Mouse (Mus musculus): ENCODE results near the gene Ciart. TPM values are rescaled to one million over a fixed set of nuclear protein-coding genes. Genes with fewer than 3 reads are reported as not detected.
"Not testable (repeated sequence)": the region's sequence is repeated elsewhere in the genome, so short reads cannot be mapped to it uniquely, and the experiment has no call there.

The Ciart gene
- polyA plus RNA-seq, 1 experiment from 2014 or later = 2.4 TPM

GRCm38 (mm10) chr3:95857050-95857449, 25.0 kb downstream of the Ciart start:
- H3K4me2 ChIP-seq; H3K9ac ChIP-seq; H3K27me3 ChIP-seq (replicated peaks); H3K9me3 ChIP-seq (replicated peaks); H3K4me3 ChIP-seq; ATAC-seq: not testable (repeated sequence)
- H3K4me1 ChIP-seq = peaks cover 34% of the 10 kb centered on the region
- 71% methylated on average over 1 of the region's 1 CpGs for WGBS (ENCODE audit: insufficient replicate concordance)
- peaks cover 25% of the 10 kb centered on the region for H3K36me3 ChIP-seq
- peak overlapping the region; percentile 76; the same call in 1 of the 2 replicates for H3K27ac ChIP-seq

- Histone ChIP-seq H3K36me3 (peaks cover 27% of the 10 kb centered on the region), H3K4me2 (peak overlapping the region; percentile 82), H3K9ac (peak overlapping the region; percentile 93), H3K27ac (peak overlapping the region; percentile 76), H3K4me1 (peaks cover 43% of the 10 kb centered on the region), H3K9me3 (replicated peaks) (no peaks in the 10 kb centered on the region), H3K27me3 (replicated peaks) (no peaks in the 10 kb centered on the region), H3K4me3 (peak overlapping the region; percentile 90)
- ATAC-seq = 0 out of 2 replicates have a peak, but pooled peaks have one; percentile 1
- WGBS (ENCODE audit: insufficient replicate concordance) = 30% methylated on average over 7 of the region's 7 CpGs
Observed at GRCm38 (mm10) chr3:95856115-95856514, 25.9 kb downstream of the Ciart start.

- peak; percentile 96 for ATAC-seq
- H3K4me1 ChIP-seq = peaks cover 48% of the 10 kb centered on the region
- H3K4me3 ChIP-seq = peak within 1 kb of the TSS; percentile 90
- H3K27ac ChIP-seq = peak within 1 kb of the TSS; percentile 76
- H3K9ac ChIP-seq = peak within 1 kb of the TSS; percentile 93
- H3K36me3 ChIP-seq = peaks cover 32% of the 10 kb centered on the region
- WGBS (ENCODE audit: insufficient replicate concordance) = under 1% methylated on average over 56 of the region's 56 CpGs
- peak within 1 kb of the TSS; percentile 82 for H3K4me2 ChIP-seq
- H3K27me3 ChIP-seq (replicated peaks) = no peaks in the 10 kb centered on the region
- H3K9me3 ChIP-seq (replicated peaks) = no peaks in the 10 kb centered on the region
Observed at GRCm38 (mm10) chr3:95855502-95856089, 26.5 kb downstream of the Ciart start, which contains the start of gene Prpf3. Gene Prpf3, minus strand, starts transcription at chr3:95855885.

- ATAC-seq = peak; percentile 28; the same call in 1 of the 2 replicates
- Histone ChIP-seq H3K4me2 (peak overlapping the region; percentile 44), H3K9me3 (replicated peaks) (no peaks in the 10 kb centered on the region), H3K27me3 (replicated peaks) (no peaks in the 10 kb centered on the region), H3K9ac (no peak overlapping the region), H3K36me3 (peaks cover 75% of the 10 kb centered on the region), H3K27ac (peak overlapping the region; percentile 77), H3K4me3 (no peak overlapping the region), H3K4me1 (peaks cover 48% of the 10 kb centered on the region)
- 47% methylated on average over 8 of the region's 8 CpGs for WGBS (ENCODE audit: insufficient replicate concordance)
Observed at GRCm38 (mm10) chr3:95851317-95851716, 30.7 kb downstream of the Ciart start.

GRCm38 (mm10) chr3:95850611-95851010, 31.4 kb downstream of the Ciart start:
- ATAC-seq = peak; percentile 68
- no peaks in the 10 kb centered on the region for H3K9me3 ChIP-seq (replicated peaks)
- peaks cover 82% of the 10 kb centered on the region for H3K36me3 ChIP-seq
- peaks cover 44% of the 10 kb centered on the region for H3K4me1 ChIP-seq
- H3K27me3 ChIP-seq (replicated peaks) = no peaks in the 10 kb centered on the region
- H3K4me2 ChIP-seq = peak overlapping the region; percentile 44
- H3K4me3 ChIP-seq = no peak overlapping the region
- 32% methylated on average over 4 of the region's 4 CpGs for WGBS (ENCODE audit: insufficient replicate concordance)
- H3K27ac ChIP-seq = peak overlapping the region; percentile 77
- no peak overlapping the region for H3K9ac ChIP-seq

- no peaks in the 10 kb centered on the region for H3K27me3 ChIP-seq (replicated peaks)
- ATAC-seq = no peak
- H3K9me3 ChIP-seq (replicated peaks) = no peaks in the 10 kb centered on the region
- H3K27ac ChIP-seq = no peak overlapping the region
- WGBS (ENCODE audit: insufficient replicate concordance) = 67% methylated on average over 3 of the region's 3 CpGs
- no peak overlapping the region for H3K4me3 ChIP-seq
- peaks cover 96% of the 10 kb centered on the region for H3K36me3 ChIP-seq
- no peak overlapping the region for H3K4me2 ChIP-seq
- H3K9ac ChIP-seq = no peak overlapping the region
- H3K4me1 ChIP-seq = peaks cover 11% of the 10 kb centered on the region
Observed at GRCm38 (mm10) chr3:95842503-95843214, 39.4 kb downstream of the Ciart start.

- H3K27ac ChIP-seq = no peak overlapping the region
- no peak overlapping the region for H3K4me3 ChIP-seq
- WGBS (ENCODE audit: insufficient replicate concordance) = 34% methylated on average over 2 of the region's 2 CpGs
- peaks cover 93% of the 10 kb centered on the region for H3K36me3 ChIP-seq
- H3K4me1 ChIP-seq = peaks cover 11% of the 10 kb centered on the region
- H3K9me3 ChIP-seq (replicated peaks) = no peaks in the 10 kb centered on the region
- ATAC-seq = peak; percentile 51
- H3K9ac ChIP-seq = no peak overlapping the region
- H3K27me3 ChIP-seq (replicated peaks) = no peaks in the 10 kb centered on the region
- H3K4me2 ChIP-seq = no peak overlapping the region
Observed at GRCm38 (mm10) chr3:95839250-95839649, 42.8 kb downstream of the Ciart start.

- no peaks in the 10 kb centered on the region for H3K27me3 ChIP-seq (replicated peaks)
- H3K9me3 ChIP-seq (replicated peaks) = peaks cover 5% of the 10 kb centered on the region; the same call in 1 of the 2 replicates
- no peak for ATAC-seq
- H3K36me3 ChIP-seq = peaks cover 68% of the 10 kb centered on the region
- WGBS (ENCODE audit: insufficient replicate concordance) = 92% methylated on average over 4 of the region's 4 CpGs
- no peaks in the 10 kb centered on the region for H3K4me1 ChIP-seq
- no peak overlapping the region for H3K27ac ChIP-seq
- H3K9ac ChIP-seq = no peak overlapping the region
- H3K4me2 ChIP-seq = no peak overlapping the region
- no peak overlapping the region for H3K4me3 ChIP-seq
Observed at GRCm38 (mm10) chr3:95829053-95829452, 53.0 kb downstream of the Ciart start.

Other genes starting within 250 kb of the Ciart start
- 66.5 and 73.8 TPM in 2 replicates for gene Mcl1, start 223.5 kb downstream of the Ciart start, polyA plus RNA-seq (2016; fragmentation: Nextera tagmentation; extraction: Ambion mirVana)
- 0.30 and 0.35 TPM in 2 replicates for gene Adamtsl4, start 194.3 kb downstream of the Ciart start, polyA plus RNA-seq (2016; fragmentation: Nextera tagmentation; extraction: Ambion mirVana)
- gene Ecm1, start 142.7 kb downstream of the Ciart start, polyA plus RNA-seq (2016; fragmentation: Nextera tagmentation; extraction: Ambion mirVana) = 14.1 and 15.2 TPM in 2 replicates
- 66.1 and 66.3 TPM in 2 replicates for gene Tars2, start 122.0 kb downstream of the Ciart start, polyA plus RNA-seq (2016; fragmentation: Nextera tagmentation; extraction: Ambion mirVana)
- 11.8 and 14.1 TPM in 2 replicates for gene Rprd2, start 63.4 kb downstream of the Ciart start, polyA plus RNA-seq (2016; fragmentation: Nextera tagmentation; extraction: Ambion mirVana)
- gene Prpf3, start 26.4 kb downstream of the Ciart start, polyA plus RNA-seq (2016; fragmentation: Nextera tagmentation; extraction: Ambion mirVana) = 41.4 and 44.3 TPM in 2 replicates
- 280 and 285 TPM in 2 replicates for gene Mrps21, start 10.7 kb downstream of the Ciart start, polyA plus RNA-seq (2016; fragmentation: Nextera tagmentation; extraction: Ambion mirVana)
- gene BC028528, start 9.8 kb upstream of the Ciart start, polyA plus RNA-seq (2016; fragmentation: Nextera tagmentation; extraction: Ambion mirVana) = 6.7 and 8.2 TPM in 2 replicates
- 16.5 and 19.0 TPM in 2 replicates for gene Aph1a, start 11.7 kb upstream of the Ciart start, polyA plus RNA-seq (2016; fragmentation: Nextera tagmentation; extraction: Ambion mirVana)
- 10.3 and 10.6 TPM in 2 replicates for gene Car14, start 22.4 kb upstream of the Ciart start, polyA plus RNA-seq (2016; fragmentation: Nextera tagmentation; extraction: Ambion mirVana)
- gene Anp32e, start 47.0 kb upstream of the Ciart start, polyA plus RNA-seq (2016; fragmentation: Nextera tagmentation; extraction: Ambion mirVana) = 185 and 198 TPM in 2 replicates
- gene Plekho1, start 113.8 kb upstream of the Ciart start, polyA plus RNA-seq (2016; fragmentation: Nextera tagmentation; extraction: Ambion mirVana) = 9.4 and 10.4 TPM in 2 replicates
- 17.6 and 18.6 TPM in 2 replicates for gene Vps45, start 176.2 kb upstream of the Ciart start, polyA plus RNA-seq (2016; fragmentation: Nextera tagmentation; extraction: Ambion mirVana)
- gene Otud7b, start 222.3 kb upstream of the Ciart start, polyA plus RNA-seq (2016; fragmentation: Nextera tagmentation; extraction: Ambion mirVana) = 10.8 and 12.7 TPM in 2 replicates